Mouse (Mus musculus) MEL (cell line): ENCODE data around the gene Clpsl2.

Source experiments
- CHD1 ChIP-seq: IDR thresholded peaks from 2 replicates; pipeline ENCODE4 v1.6.1; 2012; ENCODE audit warnings: low read depth, mild to moderate bottlenecking, inconsistent platforms, low read length, improper control_type of control experiment
- CTCF ChIP-seq, 3 experiments: IDR thresholded peaks in 2 of 3; conservative IDR thresholded peaks in 1 of 3; 2 replicates each; pipeline ENCODE4 v1.5.1; 2011 to 2012; ENCODE audit warnings: low read length in 3 of 3, low read depth in 2 of 3, mild to moderate bottlenecking in 2 of 3, improper control_type of control experiment in 1 of 3, inconsistent platforms in 1 of 3, mixed read lengths in 1 of 3, moderate library complexity in 1 of 3; ENCODE audit not compliant: control insufficient read depth in 1 of 3, insufficient read depth in 1 of 3, poor library complexity in 1 of 3, severe bottlenecking in 1 of 3
- EP300 ChIP-seq, 2 experiments: IDR thresholded peaks; 2 replicates each; pipeline ENCODE4 v1.6.1; 2011; ENCODE audit warnings: improper control_type of control experiment in 2 of 2, low read length in 2 of 2, low read depth in 1 of 2, mild to moderate bottlenecking in 1 of 2
- ETS1 ChIP-seq: IDR thresholded peaks from 2 replicates; pipeline ENCODE4 v1.6.1; 2012; ENCODE audit warnings: low read depth, mild to moderate bottlenecking, inconsistent platforms, low read length, improper control_type of control experiment, moderate library complexity
- GATA1 ChIP-seq: IDR thresholded peaks from 2 replicates; pipeline ENCODE4 v1.6.1; 2011; ENCODE audit warnings: low read depth, low read length, improper control_type of control experiment
- KAT2A ChIP-seq: conservative IDR thresholded peaks from 2 replicates; pipeline ENCODE4 v1.6.1; 2012; ENCODE audit warnings: low read depth, low read length, improper control_type of control experiment, inconsistent platforms
- MAFK ChIP-seq: IDR thresholded peaks from 2 replicates; pipeline ENCODE4 v1.6.1; 2011; ENCODE audit warnings: low read depth, mild to moderate bottlenecking, low read length, improper control_type of control experiment, borderline replicate concordance
- RCOR1 ChIP-seq: IDR thresholded peaks from 2 replicates; pipeline ENCODE4 v1.6.1; 2012; ENCODE audit warnings: low read depth, mild to moderate bottlenecking, inconsistent platforms, low read length, improper control_type of control experiment
- TCF12 ChIP-seq: IDR thresholded peaks from 2 replicates; pipeline ENCODE4 v1.6.1; 2014; ENCODE audit warnings: low read depth, mild to moderate bottlenecking, inconsistent platforms, low read length, improper control_type of control experiment, moderate library complexity
- USF1 ChIP-seq: IDR thresholded peaks from 2 replicates; pipeline ENCODE4 v1.6.1; 2014; ENCODE audit warnings: low read depth, mild to moderate bottlenecking, inconsistent platforms, low read length, improper control_type of control experiment, moderate library complexity
- ZC3H11A ChIP-seq: IDR thresholded peaks from 2 replicates; pipeline ENCODE4 v1.6.1; 2012; ENCODE audit warnings: low read depth, mild to moderate bottlenecking, inconsistent platforms, low read length, improper control_type of control experiment

GRCm38 (mm10) chr17:28517956-28518614 lies 31.1 kb upstream of the Clpsl2 start:
- no peak for TF ChIP-seq GATA1
- no peak for TF ChIP-seq CTCF (IDR thresholded peaks at IDR 0.05 in 2 of 3, conservative IDR thresholded peaks at IDR 0.05 in 1 of 3; ENCODE audit: control insufficient read depth in 1 of 3, insufficient read depth in 1 of 3, low read depth in 2 of 3, low read length in 3 of 3, poor library complexity in 1 of 3, severe bottlenecking in 1 of 3)
- TF ChIP-seq ZC3H11A = no peak
- TF ChIP-seq CHD1 = no peak
- 0 out of 2 replicates have a peak, but pooled peaks have one; percentile 7 for TF ChIP-seq RCOR1
- no peak for TF ChIP-seq USF1
- TF ChIP-seq ETS1 = no peak
- no peak for TF ChIP-seq TCF12
- no peak; a peak in 2 of 4 replicates for TF ChIP-seq EP300 (IDR thresholded peaks at IDR 0.05; ENCODE audit: low read depth in 1 of 2, low read length in 2 of 2)
- no peak for TF ChIP-seq MAFK
- TF ChIP-seq KAT2A = no peak
